Mouse (Mus musculus) heart, embryonic 11.5 days (tissue): ENCODE data around the gene Adcy5. TPM values are rescaled to one million over a fixed set of nuclear protein-coding genes. Genes with fewer than 3 reads are reported as not detected.

Source experiments
- ATAC-seq: fragments of 200-750 bp; cut with Nextera tagmentation; replicated peaks from 2 replicates; pipeline ENCODE4 v1.8.0; 2017; ENCODE audit warnings: moderate library complexity; ENCODE audit not compliant: insufficient number of reproducible peaks, low FRiP score, low TSS enrichment
- H3K27ac ChIP-seq: fragments of 300-500 bp; sonication (generic); 2 replicates; pipeline ENCODE4 v1.5.1; 2014; ENCODE audit warnings: mild to moderate bottlenecking, low read depth, low read length
- H3K27me3 ChIP-seq: fragments of 300-500 bp; sonication (generic); 2 replicates; pipeline ENCODE4 v1.6.1; 2014; ENCODE audit warnings: mild to moderate bottlenecking, low read length, mixed read lengths; ENCODE audit not compliant: control insufficient read depth, insufficient read depth
- H3K36me3 ChIP-seq: fragments of 300-500 bp; sonication (generic); 2 replicates; pipeline ENCODE4 v1.6.1; 2014; ENCODE audit warnings: mild to moderate bottlenecking, low read length, moderate library complexity, mixed read lengths; ENCODE audit not compliant: control insufficient read depth, insufficient read depth
- H3K4me1 ChIP-seq: fragments of 300-500 bp; sonication (generic); 2 replicates; pipeline ENCODE4 v1.6.1; 2014; ENCODE audit warnings: low read length; ENCODE audit not compliant: control insufficient read depth, insufficient read depth
- H3K4me2 ChIP-seq: fragments of 300-500 bp; sonication (generic); 2 replicates; pipeline ENCODE4 v1.6.1; 2014; ENCODE audit warnings: mild to moderate bottlenecking, moderate library complexity
- H3K4me3 ChIP-seq: fragments of 300-500 bp; sonication (generic); 2 replicates; pipeline ENCODE4 v1.5.1; 2014; ENCODE audit warnings: low read depth, low read length
- H3K9ac ChIP-seq: fragments of 300-500 bp; sonication (generic); 2 replicates; pipeline ENCODE4 v1.6.1; 2014; ENCODE audit warnings: mild to moderate bottlenecking, low read depth, low read length, moderate library complexity
- H3K9me3 ChIP-seq: fragments of 300-500 bp; sonication (generic); replicated peaks from 2 replicates; pipeline ENCODE4 v1.6.1; 2016; ENCODE audit warnings: low read length; ENCODE audit not compliant: control insufficient read depth
- WGBS: fragments of 180-500 bp; shearing (Covaris S2); extraction: QIAGEN DNeasy Blood & Tissue Kit; methylation state at CpG from one replicate; pipeline ENCODE4 v1.1.7; 2014; ENCODE audit not compliant: insufficient replicate concordance; 5-methylcytosine and 5-hydroxymethylcytosine counted together
- polyA plus RNA-seq: library from polyadenylated mRNA; unstranded; fragments of >200 nt; fragmentation: Nextera tagmentation; extraction: Ambion mirVana; gene quantifications from 2 replicates; pipeline ENCODE4 v1.2.1, GENCODE M21; 2014

The Adcy5 gene
- polyA plus RNA-seq, 1 experiment from 2014 or later = 5.6 TPM

DNA sequence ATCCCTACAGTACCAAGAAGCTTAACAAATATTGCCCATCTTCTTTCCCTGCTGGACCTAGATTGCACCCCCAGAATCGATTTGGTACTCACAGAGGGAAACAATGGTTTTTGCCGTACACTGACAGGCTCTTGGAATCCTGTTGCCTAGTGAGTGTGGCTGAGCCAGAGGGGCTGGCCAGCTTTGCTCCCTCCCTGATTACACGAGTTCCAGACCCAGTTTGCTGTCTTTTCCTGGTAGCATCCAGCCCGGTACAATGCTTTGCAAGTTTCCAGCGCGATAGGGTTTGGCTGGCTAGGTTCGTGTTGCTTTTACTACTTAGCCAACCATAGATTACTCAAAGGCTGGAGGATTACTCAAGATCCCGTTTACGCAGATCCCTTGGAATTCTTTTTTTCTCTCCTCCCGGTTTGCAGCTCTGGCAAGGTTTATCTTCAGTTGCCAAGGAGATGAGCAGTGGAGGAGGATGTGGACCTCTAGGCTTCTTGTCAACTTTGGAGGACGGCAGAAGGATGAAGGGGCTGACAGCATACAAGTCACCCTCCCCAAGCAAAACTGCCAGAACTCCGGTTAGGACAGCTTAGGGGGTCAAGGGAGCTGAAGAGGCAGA, 1.4 kb upstream of the Adcy5 start:
- Histone ChIP-seq H3K4me1 (peaks cover 19% of the 10 kb centered on the region), H3K27me3 (peaks cover 56% of the 10 kb centered on the region), H3K9me3 (no peaks in the 10 kb centered on the region), H3K4me2 (peak overlapping the region; percentile 85), H3K27ac (no peak overlapping the region), H3K4me3 (peak overlapping the region; percentile 10; the same call in 1 of the 2 replicates), H3K9ac (no peak overlapping the region), H3K36me3 (no peaks in the 10 kb centered on the region)
- 7% methylated on average over 12 of the region's 12 CpGs for WGBS
- no peak for ATAC-seq

DNA sequence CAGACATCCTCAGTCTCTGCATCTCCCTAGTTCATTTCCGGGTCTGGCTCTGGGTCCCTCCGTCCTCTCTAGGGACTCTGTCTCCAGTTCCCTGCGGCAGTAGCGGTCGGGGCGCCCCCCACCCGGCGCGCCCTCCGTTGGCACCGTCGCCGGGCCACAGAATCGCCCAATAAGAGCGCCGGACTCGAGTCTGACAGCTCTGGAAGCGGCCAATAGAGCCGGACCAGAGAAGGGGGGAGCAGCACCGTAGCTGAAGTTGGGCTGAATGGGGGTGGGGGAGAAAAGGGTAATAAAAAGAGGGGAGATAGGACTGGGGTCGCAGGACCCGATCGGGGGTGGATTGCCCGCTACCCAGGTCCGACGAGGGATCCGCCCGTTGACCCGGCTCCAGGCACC, 434 bp upstream of the Adcy5 start:
- 2% methylated on average over 29 of the region's 29 CpGs for WGBS
- H3K4me2 ChIP-seq = peak overlapping the region; percentile 85
- peak overlapping the region; percentile 81 for H3K9ac ChIP-seq
- no peaks in the 10 kb centered on the region for H3K36me3 ChIP-seq
- peak overlapping the region; percentile 84 for H3K27ac ChIP-seq
- H3K27me3 ChIP-seq = peaks cover 60% of the 10 kb centered on the region
- H3K4me1 ChIP-seq = peaks cover 21% of the 10 kb centered on the region
- no peaks in the 10 kb centered on the region for H3K9me3 ChIP-seq
- H3K4me3 ChIP-seq = peak overlapping the region; percentile 75
- ATAC-seq = 0 out of 2 replicates have a peak, but pooled peaks have one; percentile 12

DNA sequence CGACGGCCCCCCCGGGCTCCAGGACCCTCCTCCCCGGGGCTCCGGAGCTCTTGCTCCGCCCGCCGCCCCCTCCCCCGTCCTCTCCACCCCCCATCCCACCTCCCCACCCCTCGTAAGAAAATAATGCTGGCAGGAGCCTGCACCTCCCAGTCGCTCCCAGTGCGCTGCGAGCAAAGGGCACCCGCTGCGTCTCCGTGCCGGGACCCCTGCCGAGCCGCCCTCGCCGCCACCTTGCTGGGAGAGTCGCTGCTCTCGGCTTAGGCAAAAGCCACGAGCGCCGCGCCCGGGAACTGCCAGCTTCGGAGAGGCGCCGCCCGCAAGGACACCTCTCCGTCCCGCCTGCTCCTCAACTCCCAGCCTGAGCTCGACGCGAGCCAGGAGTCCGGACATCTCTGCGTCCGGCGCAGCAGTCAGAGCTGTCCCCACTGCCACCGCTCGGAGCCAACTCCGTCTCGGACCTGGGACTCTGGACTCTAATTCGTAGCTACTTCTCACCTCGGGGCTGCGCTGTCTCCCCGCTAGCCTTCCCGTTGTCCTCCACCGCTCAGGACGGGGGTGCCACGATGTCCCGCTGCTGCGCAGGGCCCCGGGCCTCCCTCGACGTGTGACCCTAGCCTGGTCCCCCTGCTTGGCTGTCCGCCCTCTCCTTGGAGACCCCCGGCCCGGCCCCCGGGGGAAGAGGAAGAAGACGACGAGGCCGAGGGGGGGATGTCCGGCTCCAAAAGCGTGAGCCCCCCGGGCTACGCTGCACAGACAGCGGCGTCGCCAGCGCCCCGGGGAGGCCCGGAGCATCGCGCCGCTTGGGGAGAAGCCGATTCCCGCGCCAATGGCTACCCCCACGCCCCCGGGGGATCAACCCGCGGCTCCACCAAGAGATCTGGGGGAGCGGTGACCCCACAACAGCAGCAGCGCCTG, 971 bp downstream of the Adcy5 start:
- ATAC-seq = peak; percentile 47

DNA sequence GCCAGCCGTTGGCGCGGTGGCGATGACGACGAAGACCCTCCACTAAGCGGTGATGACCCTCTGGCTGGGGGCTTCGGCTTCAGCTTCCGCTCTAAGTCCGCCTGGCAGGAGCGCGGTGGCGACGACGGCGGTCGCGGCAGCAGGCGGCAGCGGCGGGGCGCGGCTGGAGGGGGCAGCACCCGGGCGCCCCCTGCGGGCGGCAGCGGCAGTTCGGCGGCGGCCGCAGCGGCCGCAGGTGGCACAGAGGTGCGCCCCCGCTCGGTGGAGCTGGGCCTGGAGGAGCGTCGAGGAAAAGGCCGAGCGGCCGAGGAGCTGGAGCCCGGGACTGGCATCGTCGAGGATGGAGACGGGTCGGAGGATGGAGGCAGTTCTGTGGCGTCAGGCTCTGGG, 1.6 kb downstream of the Adcy5 start:
- Histone ChIP-seq H3K9me3 (no peaks in the 10 kb centered on the region), H3K27ac (peak overlapping the region; percentile 84), H3K27me3 (peaks cover 58% of the 10 kb centered on the region), H3K4me1 (peaks cover 21% of the 10 kb centered on the region), H3K36me3 (no peaks in the 10 kb centered on the region), H3K4me2 (peak overlapping the region; percentile 85), H3K9ac (peak overlapping the region; percentile 81), H3K4me3 (peak overlapping the region; percentile 75)
- WGBS = 2% methylated on average over 43 of the region's 48 CpGs
- no peak for ATAC-seq

More for the DNA sequence above, 971 bp downstream of the Adcy5 start:
- Histone ChIP-seq H3K9ac (peak overlapping the region; percentile 81), H3K9me3 (no peaks in the 10 kb centered on the region), H3K36me3 (no peaks in the 10 kb centered on the region), H3K27ac (peak overlapping the region; percentile 84), H3K4me2 (peak overlapping the region; percentile 85), H3K27me3 (peaks cover 60% of the 10 kb centered on the region), H3K4me1 (peaks cover 21% of the 10 kb centered on the region), H3K4me3 (peak overlapping the region; percentile 75)
- 2% methylated on average over 80 of the region's 87 CpGs for WGBS

DNA sequence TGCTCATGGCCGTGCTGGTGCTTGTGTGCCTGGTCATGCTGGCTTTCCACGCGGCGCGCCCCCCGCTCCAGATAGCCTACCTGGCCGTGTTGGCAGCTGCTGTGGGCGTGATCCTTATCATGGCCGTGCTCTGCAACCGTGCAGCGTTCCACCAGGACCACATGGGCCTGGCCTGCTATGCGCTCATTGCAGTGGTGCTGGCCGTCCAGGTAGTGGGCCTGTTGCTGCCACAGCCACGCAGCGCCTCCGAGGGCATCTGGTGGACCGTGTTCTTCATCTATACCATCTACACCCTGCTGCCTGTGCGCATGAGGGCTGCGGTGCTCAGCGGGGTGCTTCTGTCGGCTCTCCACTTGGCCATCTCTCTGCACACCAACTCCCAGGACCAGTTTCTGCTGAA, 2.2 kb downstream of the Adcy5 start:
- ATAC-seq = no peak
- peaks cover 55% of the 10 kb centered on the region for H3K27me3 ChIP-seq
- H3K4me1 ChIP-seq = peaks cover 21% of the 10 kb centered on the region

DNA sequence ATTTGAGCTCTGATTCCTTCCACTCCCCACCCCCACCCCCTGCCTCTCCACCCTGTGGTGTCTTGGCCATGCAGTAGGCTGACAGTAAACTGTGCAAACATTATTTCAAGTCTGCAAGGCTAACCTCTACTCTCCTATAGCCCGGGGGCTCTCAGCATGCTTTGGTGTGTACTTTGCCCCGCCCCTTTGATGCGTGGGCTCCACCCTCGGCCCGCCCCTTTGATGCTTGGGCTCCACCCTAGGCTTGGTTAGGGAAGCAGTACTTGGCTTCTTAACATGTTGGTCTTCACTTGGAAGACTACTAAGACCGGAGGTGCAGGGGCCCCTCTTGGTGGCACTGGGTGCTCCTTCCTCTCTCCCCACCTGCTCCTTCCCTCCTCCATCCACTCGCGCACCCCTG, 4.9 kb downstream of the Adcy5 start:
- 56% methylated on average over 8 of the region's 8 CpGs for WGBS
- no peak overlapping the region for H3K9ac ChIP-seq
- H3K36me3 ChIP-seq = no peaks in the 10 kb centered on the region
- H3K9me3 ChIP-seq = no peaks in the 10 kb centered on the region
- H3K27ac ChIP-seq = no peak overlapping the region
- no peak for ATAC-seq
- H3K4me1 ChIP-seq = peaks cover 23% of the 10 kb centered on the region
- H3K4me3 ChIP-seq = no peak overlapping the region
- peak overlapping the region; percentile 12; the same call in 1 of the 2 replicates for H3K4me2 ChIP-seq
- peaks cover 37% of the 10 kb centered on the region for H3K27me3 ChIP-seq

More for the DNA sequence above, 2.2 kb downstream of the Adcy5 start:
- Histone ChIP-seq H3K27ac (no peak overlapping the region), H3K4me2 (peak overlapping the region; percentile 85), H3K9ac (peak overlapping the region; percentile 64), H3K9me3 (no peaks in the 10 kb centered on the region), H3K36me3 (no peaks in the 10 kb centered on the region), H3K4me3 (peak overlapping the region; percentile 75)
- WGBS = 62% methylated on average over 21 of the region's 21 CpGs

DNA sequence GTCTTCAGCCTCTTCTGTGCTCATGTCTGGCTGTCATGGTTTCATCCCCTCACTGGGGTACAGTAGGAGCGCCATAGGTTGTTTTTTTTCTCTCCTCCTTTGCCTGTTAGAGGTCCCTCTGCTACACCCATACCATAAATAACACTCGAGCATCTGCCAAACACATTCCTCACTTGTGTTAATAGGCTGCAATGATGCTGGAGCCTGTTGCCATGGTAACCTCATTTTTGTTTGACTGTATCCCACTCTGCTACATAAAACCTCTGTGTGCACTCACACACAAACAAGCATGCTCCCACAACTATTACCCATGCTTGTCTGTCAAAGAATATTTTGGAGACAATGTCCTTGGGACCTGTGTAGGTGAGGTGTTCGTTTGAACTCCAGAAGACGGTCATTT, 5.3 kb downstream of the Adcy5 start:
- no peaks in the 10 kb centered on the region for H3K36me3 ChIP-seq
- H3K4me1 ChIP-seq = peaks cover 28% of the 10 kb centered on the region
- peaks cover 34% of the 10 kb centered on the region for H3K27me3 ChIP-seq
- no peak overlapping the region for H3K9ac ChIP-seq
- WGBS = 66% methylated on average over 4 of the region's 4 CpGs
- H3K4me3 ChIP-seq = no peak overlapping the region
- ATAC-seq = no peak
- no peak overlapping the region for H3K27ac ChIP-seq
- peak overlapping the region; percentile 8; the same call in 1 of the 2 replicates for H3K4me2 ChIP-seq
- H3K9me3 ChIP-seq = no peaks in the 10 kb centered on the region

DNA sequence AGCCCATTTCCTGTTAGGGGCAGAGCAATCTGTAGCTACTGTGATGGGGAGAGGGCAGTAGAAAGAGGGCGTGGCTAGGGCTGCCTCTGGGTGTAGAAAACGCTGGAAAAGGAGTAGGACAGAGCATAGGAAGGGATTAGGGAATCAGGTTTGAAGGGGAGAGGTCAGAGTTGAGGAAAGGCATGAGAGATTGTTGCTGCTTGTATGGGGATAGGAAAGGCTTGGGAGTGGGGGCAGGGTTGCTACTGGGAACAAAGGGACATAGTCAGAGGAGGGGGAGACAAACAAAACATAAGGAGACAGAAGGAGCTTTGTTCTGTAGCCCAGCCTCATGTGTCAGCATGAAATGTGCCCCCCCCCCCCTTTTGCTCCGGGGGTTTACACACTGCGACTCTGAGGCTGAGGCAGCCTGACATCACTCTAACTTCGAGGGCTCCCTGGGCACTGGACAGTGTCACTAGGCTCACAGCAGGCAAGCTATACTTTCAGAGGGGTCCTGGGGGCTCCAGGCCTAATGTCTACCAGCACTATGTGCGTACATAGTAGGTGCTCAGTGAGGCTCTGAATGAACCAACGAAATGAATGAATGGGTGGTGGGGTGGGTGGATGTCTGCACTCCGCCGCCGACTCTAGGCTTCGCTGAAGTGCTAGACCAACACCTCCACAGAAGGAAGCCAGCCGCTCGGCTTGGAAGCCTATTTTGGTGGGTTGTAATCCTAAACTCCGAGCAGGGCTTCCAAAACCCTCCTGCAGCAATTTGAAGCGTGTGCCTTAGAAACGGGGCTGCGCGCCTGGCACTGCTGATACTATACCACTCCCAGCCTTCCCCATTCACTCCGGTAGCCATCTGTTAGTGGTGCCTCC, 9.9 kb downstream of the Adcy5 start:
- Histone ChIP-seq H3K27ac (0 out of 2 replicates have a peak overlapping the region, but pooled peaks have one; percentile 0), H3K27me3 (no peaks in the 10 kb centered on the region), H3K4me3 (no peak overlapping the region), H3K9me3 (no peaks in the 10 kb centered on the region), H3K4me1 (peaks cover 17% of the 10 kb centered on the region), H3K36me3 (no peaks in the 10 kb centered on the region), H3K4me2 (no peak overlapping the region; the same call in 1 of the 2 replicates), H3K9ac (no peak overlapping the region)
- 43% methylated on average over 19 of the region's 19 CpGs for WGBS
- no peak for ATAC-seq
